ENCODE assay signal across 15 mouse cellular contexts in the genomic region with DNA sequence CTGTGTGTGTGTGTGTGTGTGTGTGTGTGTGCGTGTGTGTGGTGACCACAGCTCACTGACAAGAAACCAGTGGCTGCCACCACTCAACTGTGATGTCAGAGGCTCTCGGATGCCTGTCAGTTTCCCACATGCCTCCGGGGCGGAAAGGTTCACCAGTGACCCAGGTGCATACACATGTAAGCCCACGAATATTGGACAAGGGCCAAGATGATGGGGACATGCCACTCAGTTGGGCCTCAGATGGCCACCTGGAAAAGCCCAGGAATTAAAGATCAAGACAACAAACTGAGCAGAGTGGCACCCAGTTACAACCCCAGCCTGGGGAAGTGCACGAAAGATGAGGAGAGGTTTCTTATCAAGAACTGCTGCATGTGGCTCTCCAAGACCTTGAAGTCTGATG. TPM values are rescaled to one million over a fixed set of nuclear protein-coding genes. Genes with fewer than 3 reads are reported as not detected.
DNase-seq lines count a peak whose midpoint lies in the region; ATAC-seq and TF ChIP-seq lines count a peak whose summit lies in the region.
"Had no signal": no experiment of that assay in that cellular context is flagged by ENCODE, and none has a peak within 500 bp of the region (broad histone marks: within the 10 kb centered on the region; RNA-seq: fewer than 3 reads in every experiment).

No protein-coding gene starts in this region.

- in situ Hi-C loops in CH12.LX (cut with MboI; ENCODE audit: low pct_ligation_motif_present, low pct_unique_long_range_greater_than_20kb, low sequenced_read_pairs): no loop called here

- no peak overlapping the region for H3K4me3 ChIP-seq in heart, adult 2 months
- peak overlapping the region in 1 of 3 experiments; percentile 2 for H3K4me3 ChIP-seq in CH12.LX (replicated peaks in 1 of 3; ENCODE audit: low read depth in 2 of 3, low read length in 2 of 3, poor library complexity in 1 of 3)
- H3K4me3 ChIP-seq in heart, embryonic 11.5 days (ENCODE audit: low read depth, low read length): no peak overlapping the region
- H3K4me3 ChIP-seq: gastrocnemius, adult 2 months; limb, embryonic 10.5 days; neural tube, embryonic 12.5 days had no signal

- dilution Hi-C loops in CH12.LX (cut with MboI; ENCODE audit: extremely low pct_ligation_motif_present, extremely low pct_unique_long_range_greater_than_20kb, low sequenced_read_pairs): no loop called here

- H3K9ac ChIP-seq in heart, adult 2 months (ENCODE audit: low read depth, low read length): no peak overlapping the region
- H3K9ac ChIP-seq in CH12.LX (ENCODE audit: insufficient read depth, low read depth): no peak overlapping the region
- no peak overlapping the region for H3K9ac ChIP-seq in heart, embryonic 11.5 days (ENCODE audit: low read depth, low read length)
- H3K9ac ChIP-seq: neural tube, embryonic 12.5 days had no signal

- ATAC-seq in heart, embryonic 11.5 days (replicated peaks; ENCODE audit: insufficient number of reproducible peaks, low FRiP score, low TSS enrichment): no peak
- ATAC-seq: activated CD4-positive, CD25-positive, alpha-beta regulatory T cell, adult 4 months had no signal

- no peaks in the 10 kb centered on the region for H3K9me3 ChIP-seq in CH12.LX (replicated peaks; ENCODE audit: low read length)
- H3K9me3 ChIP-seq in heart, embryonic 11.5 days (replicated peaks; ENCODE audit: control insufficient read depth, low read length): no peaks in the 10 kb centered on the region
- H3K9me3 ChIP-seq: G1E; limb, embryonic 10.5 days; neural tube, embryonic 12.5 days had no signal

- peak; percentile 41 to 45 for DNase-seq in heart, adult 2 months
- DNase-seq in heart, postnatal 25 days (ENCODE audit: low spot score): no peak
- no peak for DNase-seq in CH12.LX (ENCODE audit: extremely low read depth)
- peak; percentile 46 for DNase-seq in naive thymus-derived CD4-positive, alpha-beta T cell, adult 2 months (ENCODE audit: low read depth)
- DNase-seq in right cerebral cortex, postnatal 36 days (ENCODE audit: low spot score in 2 of 2): no peak
- no peak for DNase-seq in kidney, postnatal 4 days
- DNase-seq in kidney, adult 11 months: no peak
- DNase-seq: gastrocnemius, adult 2 months; layer of hippocampus, adult 9-11 months had no signal

- no peak for TF ChIP-seq EP300 in heart, adult 2 months (IDR thresholded peaks at IDR 0.05; ENCODE audit: insufficient read depth, low read depth, low read length)
- no peak; the same call in 1 of the 2 replicates for TF ChIP-seq EP300 in CH12.LX (IDR thresholded peaks at IDR 0.05; ENCODE audit: low read length)

- peak overlapping the region; percentile 12; the same call in 1 of the 2 replicates for H3K27ac ChIP-seq in heart, adult 2 months
- peak overlapping the region; percentile 62 for H3K27ac ChIP-seq in CH12.LX (ENCODE audit: insufficient read depth, low read depth)
- H3K27ac ChIP-seq in heart, embryonic 11.5 days (ENCODE audit: low read depth, low read length): 0 out of 2 replicates have a peak overlapping the region, but pooled peaks have one; percentile 22
- H3K27ac ChIP-seq: neural tube, embryonic 12.5 days; stomach, postnatal 0 days had no signal

- peaks cover 4% of the 10 kb centered on the region; the same call in 1 of the 2 replicates for H3K79me2 ChIP-seq in heart, adult 2 months (replicated peaks; ENCODE audit: control insufficient read depth, insufficient read depth, low read length)
- 0 out of 2 replicates have a peak, but pooled peaks cover 3% of the 10 kb centered on the region for H3K79me2 ChIP-seq in CH12.LX (replicated peaks; ENCODE audit: control insufficient read depth, extremely low read depth, insufficient read depth, poor library complexity, severe bottlenecking)

- no peaks in the 10 kb centered on the region; the same call in 1 of the 2 replicates for H3K36me3 ChIP-seq in heart, adult 2 months (ENCODE audit: control insufficient read depth, insufficient read depth, low read length)
- no peaks in the 10 kb centered on the region for H3K36me3 ChIP-seq in CH12.LX (replicated peaks in 1 of 2; ENCODE audit: control insufficient read depth in 1 of 2, insufficient read depth in 1 of 2, low read length in 1 of 2)
- no peaks in the 10 kb centered on the region for H3K36me3 ChIP-seq in heart, embryonic 11.5 days (ENCODE audit: control insufficient read depth, insufficient read depth, low read length)
- H3K36me3 ChIP-seq: G1E; limb, embryonic 10.5 days; neural tube, embryonic 12.5 days had no signal

- TF ChIP-seq RAD21 in CH12.LX (IDR thresholded peaks at IDR 0.05; ENCODE audit: low read depth, low read length): no peak

- H3K27me3 ChIP-seq in heart, adult 2 months (ENCODE audit: control insufficient read depth, insufficient read depth, low read length): no peaks in the 10 kb centered on the region
- H3K27me3 ChIP-seq in CH12.LX (replicated peaks): peaks cover 35% of the 10 kb centered on the region
- no peaks in the 10 kb centered on the region for H3K27me3 ChIP-seq in heart, embryonic 11.5 days (ENCODE audit: control insufficient read depth, insufficient read depth, low read length)
- H3K27me3 ChIP-seq: neural tube, embryonic 12.5 days had no signal

- peaks cover 48% of the 10 kb centered on the region for H3K4me1 ChIP-seq in heart, adult 2 months (ENCODE audit: control insufficient read depth, insufficient read depth, low read length)
- H3K4me1 ChIP-seq in CH12.LX (ENCODE audit: control insufficient read depth in 1 of 2, insufficient read depth in 2 of 2): peaks cover 35 to 58% of the 10 kb centered on the region in 2 experiments
- H3K4me1 ChIP-seq in heart, embryonic 11.5 days (ENCODE audit: control insufficient read depth, insufficient read depth, low read length): peaks cover 68% of the 10 kb centered on the region

- 45% methylated on average over 6 of the region's 6 CpGs for WGBS in heart, adult 2 months
- WGBS in heart, embryonic 11.5 days (ENCODE audit: insufficient replicate concordance): 35% methylated on average over 6 of the region's 6 CpGs

- TF ChIP-seq POLR2A in heart, adult 2 months (IDR thresholded peaks at IDR 0.05; ENCODE audit: insufficient read depth, low read depth, low read length): no peak
- TF ChIP-seq POLR2A in CH12.LX (IDR thresholded peaks at IDR 0.05; ENCODE audit: low read depth, low read length): no peak

- intact Hi-C loops in heart, adult 2 months (cut with DNase I): no loop called here
- intact Hi-C loops in heart, postnatal 25 days (cut with DNase I): no loop called here

- TF ChIP-seq CTCF in heart, adult 2 months (IDR thresholded peaks at IDR 0.05): no peak
- no peak for TF ChIP-seq CTCF in CH12.LX (conservative IDR thresholded peaks at IDR 0.05 in 1 of 2, IDR thresholded peaks at IDR 0.05 in 1 of 2; ENCODE audit: low read depth in 2 of 2, low read length in 2 of 2)

- peak overlapping the region; percentile 80 for H3K4me2 ChIP-seq in CH12.LX (ENCODE audit: insufficient read depth, low read depth, poor library complexity, severe bottlenecking)
- H3K4me2 ChIP-seq in heart, embryonic 11.5 days: peak overlapping the region; percentile 2
- H3K4me2 ChIP-seq: neural tube, embryonic 12.5 days had no signal

TF ChIP-seq in CH12.LX, 34 proteins besides CTCF, POLR2A, EP300 and RAD21:
- TF ChIP-seq ZKSCAN1 (IDR thresholded peaks at IDR 0.05; ENCODE audit: borderline replicate concordance, low read depth, low read length) (no peak), TCF12 (IDR thresholded peaks at IDR 0.05; ENCODE audit: low read depth, low read length) (0 out of 2 replicates have a peak, but pooled peaks have one; percentile 19)

RNA-seq across cellular contexts. Expression of gene Cerk, which starts 13.4 kb away (rescaled TPM):
- 10 to 100 TPM; 30.4 to 33.5 TPM for total RNA-seq in heart, adult 2 months (2021)
- 26.0 and 38.0 TPM in 2 replicates for polyA plus RNA-seq in heart, adult 2 months (2012; rRNA removed)
- total RNA-seq in heart, postnatal 25 days (2021): 10 to 100 TPM; 29.7 to 29.9 TPM
- total RNA-seq in CH12.LX (2012; rRNA removed) (8.8 and 10.3 TPM in 2 replicates), CH12.LX (2014; rRNA removed) (3.7 and 4.4 TPM in 2 replicates)
- 2.2 and 2.5 TPM in 2 replicates for polyA plus RNA-seq in CH12.LX (2012; ENCODE audit: insufficient read length, low read depth)
- polyA plus RNA-seq in heart, embryonic 11.5 days (2014; fragmentation: Nextera tagmentation; extraction: Ambion mirVana): 10.1 and 10.6 TPM in 2 replicates

RNA-seq across cellular contexts. Expression of gene Tbc1d22a, which starts 41.7 kb away (rescaled TPM):
- total RNA-seq in heart, adult 2 months (2021): 10 to 100 TPM; 21.8 to 25.6 TPM
- polyA plus RNA-seq in heart, adult 2 months (2012; rRNA removed): 23.2 and 30.1 TPM in 2 replicates
- total RNA-seq in heart, postnatal 25 days (2021): 10 to 100 TPM; 21.2 to 21.7 TPM
- total RNA-seq in CH12.LX (2012; rRNA removed): 15.0 and 20.2 TPM in 2 replicates
- 19.4 and 21.1 TPM in 2 replicates for total RNA-seq in CH12.LX (2014; rRNA removed)
- 16.5 and 17.6 TPM in 2 replicates for polyA plus RNA-seq in CH12.LX (2012; ENCODE audit: insufficient read length, low read depth)
- polyA plus RNA-seq in heart, embryonic 11.5 days (2014; fragmentation: Nextera tagmentation; extraction: Ambion mirVana): 6.0 and 7.3 TPM in 2 replicates

Comparison
In these comparisons a context has a peak if more than half of its experiments do, and no peak if none do; other contexts are left out.
1. DNase-seq: peak in heart, adult 2 months (2 of 2) and naive thymus-derived CD4-positive, alpha-beta T cell, adult 2 months (single experiment); none in heart, postnatal 25 days (single experiment), CH12.LX (single experiment), right cerebral cortex, postnatal 36 days (0 of 2), kidney, postnatal 4 days (0 of 2) and kidney, adult 11 months (single experiment).
2. H3K27ac ChIP-seq: peak in every context shown above with its lines; median percentile 62 in CH12.LX; 22 in heart, embryonic 11.5 days; 12 in heart, adult 2 months.